Mouse (Mus musculus) CH12.LX (cell line): ENCODE results near the gene Magi2. TPM values are rescaled to one million over a fixed set of nuclear protein-coding genes. Genes with fewer than 3 reads are reported as not detected.

Source experiments
- DNase-seq: peaks from one replicate; pipeline ENCODE4 v3.0.0-alpha.2; 2013; ENCODE audit errors: extremely low read depth
- H3K27ac ChIP-seq: 2 replicates; pipeline ENCODE4 v1.5.1; 2012; ENCODE audit warnings: low read depth, mild to moderate bottlenecking, control low read depth, moderate library complexity; ENCODE audit not compliant: insufficient read depth
- H3K27me3 ChIP-seq: replicated peaks from 2 replicates; pipeline ENCODE3; 2012; ENCODE audit warnings: inconsistent platforms
- H3K36me3 ChIP-seq, 2 experiments: replicated peaks in 1 of 2; 2 replicates each; pipeline versions ENCODE3 to v1.6.1; 2012; ENCODE audit warnings: inconsistent platforms in 1 of 2, low read length in 1 of 2, mild to moderate bottlenecking in 1 of 2, mixed read lengths in 1 of 2, moderate library complexity in 1 of 2; ENCODE audit not compliant: control insufficient read depth in 1 of 2, insufficient read depth in 1 of 2
- H3K4me1 ChIP-seq, 2 experiments: 2 replicates each; pipeline ENCODE4 v1.6.1; 2012; ENCODE audit warnings: inconsistent platforms in 1 of 2, moderate library complexity in 1 of 2; ENCODE audit not compliant: insufficient read depth in 2 of 2, control insufficient read depth in 1 of 2
- H3K4me2 ChIP-seq: 2 replicates; pipeline ENCODE4 v1.6.1; 2012; ENCODE audit warnings: low read depth, mild to moderate bottlenecking, control low read depth; ENCODE audit not compliant: poor library complexity, insufficient read depth, severe bottlenecking
- H3K4me3 ChIP-seq, 3 experiments: fragments of 150-350 bp in 1 of 3; sonication (generic) in 1 of 3; replicated peaks in 1 of 3; 2 replicates each; pipeline versions ENCODE3 to v1.5.1; 2011 to 2012; ENCODE audit warnings: low read depth in 2 of 3, low read length in 2 of 3, mild to moderate bottlenecking in 2 of 3, moderate library complexity in 2 of 3, control low read depth in 1 of 3, improper control_type of control experiment in 1 of 3, inconsistent platforms in 1 of 3, mixed read lengths in 1 of 3; ENCODE audit not compliant: poor library complexity in 1 of 3
- H3K79me2 ChIP-seq: replicated peaks from 2 replicates; pipeline ENCODE4 v1.6.1; 2012; ENCODE audit warnings: mild to moderate bottlenecking, moderate library complexity; ENCODE audit not compliant: control insufficient read depth, poor library complexity, insufficient read depth, severe bottlenecking; ENCODE audit errors: extremely low read depth
- H3K9ac ChIP-seq: 2 replicates; pipeline ENCODE4 v1.6.1; 2012; ENCODE audit warnings: low read depth, mild to moderate bottlenecking, control low read depth, moderate library complexity; ENCODE audit not compliant: insufficient read depth
- H3K9me3 ChIP-seq: replicated peaks from 2 replicates; pipeline ENCODE3; 2012; ENCODE audit warnings: low read length, inconsistent platforms, mixed read lengths
- CHD2 ChIP-seq: IDR thresholded peaks from 2 replicates; pipeline ENCODE4 v1.6.1; 2011; ENCODE audit warnings: low read length, improper control_type of control experiment
- E2F4 ChIP-seq: IDR thresholded peaks from 2 replicates; pipeline ENCODE4 v1.6.1; 2011; ENCODE audit warnings: low read depth, low read length, improper control_type of control experiment; ENCODE audit not compliant: insufficient replicate concordance
- EP300 ChIP-seq: IDR thresholded peaks from 2 replicates; pipeline ENCODE4 v1.6.1; 2011; ENCODE audit warnings: low read length, improper control_type of control experiment
- ETS1 ChIP-seq: conservative IDR thresholded peaks from 2 replicates; pipeline ENCODE4 v1.6.1; 2012; ENCODE audit warnings: low read depth, mild to moderate bottlenecking, inconsistent platforms, low read length, improper control_type of control experiment, moderate library complexity
- GABPA ChIP-seq: IDR thresholded peaks from 2 replicates; pipeline ENCODE4 v1.6.1; 2012; ENCODE audit warnings: low read depth, low read length, improper control_type of control experiment, inconsistent platforms; ENCODE audit not compliant: insufficient replicate concordance
- IRF4 ChIP-seq: IDR thresholded peaks from 2 replicates; pipeline ENCODE4 v1.6.1; 2014; ENCODE audit warnings: low read depth, mild to moderate bottlenecking, inconsistent platforms, low read length, improper control_type of control experiment
- KAT2A ChIP-seq: IDR thresholded peaks from 2 replicates; pipeline ENCODE4 v1.6.1; 2012; ENCODE audit warnings: low read length, improper control_type of control experiment, inconsistent platforms; ENCODE audit not compliant: insufficient replicate concordance
- MAFK ChIP-seq: IDR thresholded peaks from 2 replicates; pipeline ENCODE4 v1.6.1; 2011; ENCODE audit warnings: low read length, improper control_type of control experiment; ENCODE audit not compliant: insufficient replicate concordance
- MAX ChIP-seq: IDR thresholded peaks from 2 replicates; pipeline ENCODE4 v1.6.1; 2011; ENCODE audit warnings: low read length, improper control_type of control experiment
- MAZ ChIP-seq: IDR thresholded peaks from 2 replicates; pipeline ENCODE4 v1.6.1; 2012; ENCODE audit warnings: low read depth, mild to moderate bottlenecking, inconsistent platforms, low read length, improper control_type of control experiment, moderate library complexity
- MXI1 ChIP-seq: IDR thresholded peaks from 2 replicates; pipeline ENCODE4 v1.6.1; 2011; ENCODE audit warnings: mild to moderate bottlenecking, low read depth, low read length, improper control_type of control experiment
- MYC ChIP-seq: IDR thresholded peaks from 2 replicates; pipeline ENCODE4 v1.6.1; 2011; ENCODE audit warnings: low read depth, mild to moderate bottlenecking, improper control_type of control experiment, low read length
- NELFE ChIP-seq: IDR thresholded peaks from 2 replicates; pipeline ENCODE4 v1.6.1; 2011; ENCODE audit warnings: low read depth, low read length, improper control_type of control experiment
- RCOR1 ChIP-seq: conservative IDR thresholded peaks from 2 replicates; pipeline ENCODE4 v1.6.1; 2012; ENCODE audit warnings: low read depth, mild to moderate bottlenecking, inconsistent platforms, low read length, improper control_type of control experiment
- SIN3A ChIP-seq: IDR thresholded peaks from 2 replicates; pipeline ENCODE4 v1.6.1; 2012; ENCODE audit warnings: low read length, improper control_type of control experiment, inconsistent platforms
- SMC3 ChIP-seq: IDR thresholded peaks from 2 replicates; pipeline ENCODE4 v1.6.1; 2011; ENCODE audit warnings: low read depth, low read length, improper control_type of control experiment
- TCF12 ChIP-seq: IDR thresholded peaks from 2 replicates; pipeline ENCODE4 v1.6.1; 2014; ENCODE audit warnings: low read depth, mild to moderate bottlenecking, inconsistent platforms, low read length, improper control_type of control experiment
- UBTF ChIP-seq: IDR thresholded peaks from 2 replicates; pipeline ENCODE4 v1.6.1; 2012; ENCODE audit warnings: low read depth, mild to moderate bottlenecking, inconsistent platforms, low read length, improper control_type of control experiment, moderate library complexity
- USF1 ChIP-seq: IDR thresholded peaks from 2 replicates; pipeline ENCODE4 v1.6.1; 2014; ENCODE audit warnings: low read depth, mild to moderate bottlenecking, inconsistent platforms, low read length, improper control_type of control experiment
- ZC3H11A ChIP-seq: IDR thresholded peaks from 2 replicates; pipeline ENCODE4 v1.6.1; 2012; ENCODE audit warnings: low read depth, mild to moderate bottlenecking, inconsistent platforms, low read length, improper control_type of control experiment
- ZKSCAN1 ChIP-seq: IDR thresholded peaks from 2 replicates; pipeline ENCODE4 v1.6.1; 2012; ENCODE audit warnings: low read depth, inconsistent platforms, low read length, improper control_type of control experiment, borderline replicate concordance
- ZMIZ1 ChIP-seq: IDR thresholded peaks from 2 replicates; pipeline ENCODE4 v1.6.1; 2012; ENCODE audit warnings: low read depth, mild to moderate bottlenecking, inconsistent platforms, low read length, improper control_type of control experiment
- dilution Hi-C: fragments of 300-500 bp; cut with MboI; formaldehyde crosslinking; loops from 2 replicates; pipeline ENCODE4 v1.14.3; 2020; ENCODE audit warnings: low sequenced_read_pairs; ENCODE audit not compliant: extremely low pct_unique_long_range_greater_than_20kb, extremely low pct_ligation_motif_present
- in situ Hi-C: fragments of 300-500 bp; cut with MboI; formaldehyde crosslinking; loops from 3 replicates; pipeline ENCODE4 v1.14.3; 2019; ENCODE audit warnings: low sequenced_read_pairs, low pct_ligation_motif_present, low pct_unique_long_range_greater_than_20kb, mixed read lengths
- polyA plus RNA-seq: library from polyadenylated mRNA; unstranded; fragments of >175 nt; gene quantifications from 2 replicates; pipeline ENCODE4 v1.2.1, GENCODE M21; 2012; ENCODE audit warnings: low read depth; ENCODE audit not compliant: insufficient read length
- total RNA-seq, 2 experiments: library from RNA; depleted of rRNA; stranded (reverse); fragments of 300-350 nt in 1 of 2; fragments of >200 nt in 1 of 2; gene quantifications; 2 replicates each; pipeline ENCODE4 v1.2.3; 2012 to 2014

The Magi2 gene
- total and polyA plus RNA-seq, 3 experiments, result 0.37 to 0.63 (median 0.42) TPM

DNA sequence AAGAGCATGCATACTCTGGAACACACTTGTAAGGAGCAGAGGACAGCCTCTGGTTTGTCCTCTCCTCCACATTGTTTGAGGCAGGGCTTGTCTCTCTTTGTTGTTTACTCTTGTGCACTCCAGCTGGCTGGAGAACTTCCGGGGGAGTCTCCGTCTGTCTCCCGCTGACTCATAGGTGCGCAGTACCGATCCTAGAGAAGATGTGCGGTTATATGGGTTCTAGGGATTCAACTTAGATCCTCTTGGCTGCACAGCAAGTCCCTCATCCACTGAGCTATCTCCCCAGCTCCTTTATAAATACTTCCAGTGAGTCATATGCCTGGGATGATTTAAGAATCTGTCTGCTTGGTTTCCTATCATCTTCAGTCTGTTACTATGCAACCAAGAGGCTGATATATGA is 1341.6 kb downstream of the Magi2 start:
- Histone ChIP-seq H3K36me3 (no peaks in the 10 kb centered on the region), H3K79me2 (no peaks in the 10 kb centered on the region), H3K9ac (no peak overlapping the region), H3K9me3 (no peaks in the 10 kb centered on the region), H3K4me1 (no peaks in the 10 kb centered on the region), H3K4me3 (no peak overlapping the region), H3K27me3 (no peaks in the 10 kb centered on the region), H3K4me2 (no peak overlapping the region), H3K27ac (no peak overlapping the region)
- no peak for DNase-seq
- in situ Hi-C loops, result no loop called here
- dilution Hi-C loops, result no loop called here
- TF ChIP-seq UBTF (no peak), GABPA (no peak), ZKSCAN1 (no peak), KAT2A (no peak), NELFE (no peak), ETS1 (no peak), CHD2 (no peak), MAZ (no peak), MYC (no peak), EP300 (no peak), RCOR1 (no peak), IRF4 (no peak)

DNA sequence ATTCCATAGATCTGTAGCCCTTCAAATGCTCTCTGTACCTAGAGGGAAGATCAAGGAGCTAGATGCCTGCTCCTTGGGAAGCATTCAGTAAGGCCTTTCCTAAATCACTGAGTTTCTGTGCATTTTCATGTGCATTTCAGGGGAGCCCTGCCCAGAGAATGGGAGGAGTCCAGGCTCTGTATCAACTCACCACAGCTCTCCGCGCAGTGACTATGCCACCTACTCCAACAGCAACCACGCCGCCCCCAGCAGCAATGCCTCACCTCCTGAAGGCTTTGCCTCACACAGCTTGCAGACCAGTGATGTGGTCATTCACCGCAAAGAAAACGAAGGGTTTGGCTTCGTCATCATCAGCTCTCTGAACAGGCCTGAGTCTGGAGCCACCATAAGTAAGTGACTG is 1342.1 kb downstream of the Magi2 start:
- H3K9ac ChIP-seq, result no peak overlapping the region
- dilution Hi-C loops, result no loop called here
- no peaks in the 10 kb centered on the region for H3K36me3 ChIP-seq
- no peak overlapping the region for H3K4me2 ChIP-seq
- no peak for DNase-seq
- H3K79me2 ChIP-seq, result no peaks in the 10 kb centered on the region
- H3K27ac ChIP-seq, result no peak overlapping the region
- H3K27me3 ChIP-seq, result no peaks in the 10 kb centered on the region
- in situ Hi-C loops, result no loop called here
- TF ChIP-seq IRF4, result no peak
- TF ChIP-seq MAX, result no peak
- no peak for TF ChIP-seq SIN3A
- TF ChIP-seq ZKSCAN1, result no peak
- TF ChIP-seq SMC3, result no peak
- no peak for TF ChIP-seq UBTF
- TF ChIP-seq ZMIZ1, result no peak
- no peak for TF ChIP-seq GABPA
- no peak for TF ChIP-seq TCF12
- no peak for TF ChIP-seq MAFK
- TF ChIP-seq USF1, result no peak
- no peak for TF ChIP-seq ZC3H11A
- TF ChIP-seq E2F4, result no peak
- TF ChIP-seq MXI1, result no peak
- no peak overlapping the region for H3K4me3 ChIP-seq
- no peaks in the 10 kb centered on the region for H3K9me3 ChIP-seq
- no peaks in the 10 kb centered on the region for H3K4me1 ChIP-seq
